Mouse (Mus musculus) limb, embryonic 11.5 days (tissue): ENCODE data around the gene Rgs3. TPM values are rescaled to one million over a fixed set of nuclear protein-coding genes. Genes with fewer than 3 reads are reported as not detected.

Source experiments
- ATAC-seq: fragments of 200-750 bp; cut with Nextera tagmentation; 2 replicates; pipeline ENCODE4 v1.8.0; 2017; ENCODE audit warnings: low read depth; ENCODE audit not compliant: insufficient number of reproducible peaks, low FRiP score, low TSS enrichment
- DNase-seq: peaks from one replicate; pipeline ENCODE4 v3.0.0-alpha.2; 2015; ENCODE audit warnings: low spot score
- H3K27ac ChIP-seq: fragments of 300-500 bp; sonication (generic); replicated peaks from 2 replicates; pipeline ENCODE4 v1.5.1; 2014; ENCODE audit warnings: low read depth, mild to moderate bottlenecking, low read length
- H3K27me3 ChIP-seq: fragments of 300-500 bp; sonication (generic); 2 replicates; pipeline ENCODE4 v1.6.1; 2014; ENCODE audit warnings: mild to moderate bottlenecking, low read length, mixed read lengths; ENCODE audit not compliant: control insufficient read depth, insufficient read depth
- H3K36me3 ChIP-seq: fragments of 300-500 bp; sonication (generic); 2 replicates; pipeline ENCODE4 v1.6.1; 2014; ENCODE audit warnings: mild to moderate bottlenecking, low read length, moderate library complexity, mixed read lengths; ENCODE audit not compliant: control insufficient read depth, insufficient read depth
- H3K4me1 ChIP-seq: fragments of 300-500 bp; sonication (generic); 2 replicates; pipeline ENCODE4 v1.6.1; 2014; ENCODE audit warnings: low read length, mixed read lengths; ENCODE audit not compliant: control insufficient read depth, insufficient read depth
- H3K4me2 ChIP-seq: fragments of 300-500 bp; sonication (generic); 2 replicates; pipeline ENCODE4 v1.6.1; 2014; ENCODE audit warnings: low read depth, mild to moderate bottlenecking, moderate library complexity; ENCODE audit not compliant: severe bottlenecking
- H3K4me3 ChIP-seq: fragments of 300-500 bp; sonication (generic); 2 replicates; pipeline ENCODE4 v1.5.1; 2014; ENCODE audit warnings: low read depth, low read length
- H3K9ac ChIP-seq: fragments of 300-500 bp; sonication (generic); 2 replicates; pipeline ENCODE4 v1.6.1; 2014; ENCODE audit warnings: mild to moderate bottlenecking, low read length
- H3K9me3 ChIP-seq: fragments of 300-500 bp; sonication (generic); 2 replicates; pipeline ENCODE4 v1.6.1; 2016; ENCODE audit warnings: low read length; ENCODE audit not compliant: control insufficient read depth
- WGBS: fragments of 180-500 bp; shearing (Covaris S2); extraction: QIAGEN DNeasy Blood & Tissue Kit; methylation state at CpG from one replicate; pipeline ENCODE4 v1.1.7; 2014; 5-methylcytosine and 5-hydroxymethylcytosine counted together
- polyA plus RNA-seq: library from polyadenylated mRNA; unstranded; fragments of >200 nt; fragmentation: Nextera tagmentation; extraction: Ambion mirVana; gene quantifications from 2 replicates; pipeline ENCODE4 v1.2.1, GENCODE M21; 2014

Gene Rgs3
- polyA plus RNA-seq, 1 experiment from 2014 or later = 22.9 TPM

- peak; percentile 34 for DNase-seq
- H3K4me2 ChIP-seq = peak overlapping the region; percentile 18; the same call in 1 of the 2 replicates
- no peak overlapping the region for H3K27ac ChIP-seq
- peaks cover 15% of the 10 kb centered on the region for H3K4me1 ChIP-seq
- H3K4me3 ChIP-seq = no peak overlapping the region
- 21% methylated on average over 22 of the region's 22 CpGs for WGBS
- no peak overlapping the region for H3K9ac ChIP-seq
- no peak for ATAC-seq
- no peaks in the 10 kb centered on the region for H3K9me3 ChIP-seq
- no peaks in the 10 kb centered on the region for H3K36me3 ChIP-seq
- no peaks in the 10 kb centered on the region for H3K27me3 ChIP-seq
Observed at GRCm38 (mm10) chr4:62612601-62613501, 53.2 kb downstream of the Rgs3 start.

GRCm38 (mm10) chr4:62613646-62614365 lies 54.2 kb downstream of the Rgs3 start:
- Histone ChIP-seq H3K9ac (no peak overlapping the region), H3K4me3 (no peak overlapping the region), H3K27me3 (no peaks in the 10 kb centered on the region), H3K9me3 (no peaks in the 10 kb centered on the region), H3K27ac (no peak overlapping the region), H3K4me1 (peaks cover 15% of the 10 kb centered on the region), H3K4me2 (no peak overlapping the region), H3K36me3 (no peaks in the 10 kb centered on the region)
- 65% methylated on average over 13 of the region's 13 CpGs for WGBS
- ATAC-seq (no peak), DNase-seq (no peak)

GRCm38 (mm10) chr4:62617856-62618440 lies 58.3 kb downstream of the Rgs3 start:
- Histone ChIP-seq H3K27me3 (no peaks in the 10 kb centered on the region), H3K9ac (no peak overlapping the region), H3K4me2 (no peak overlapping the region), H3K4me3 (no peak overlapping the region), H3K36me3 (no peaks in the 10 kb centered on the region), H3K4me1 (peaks cover 20% of the 10 kb centered on the region), H3K27ac (no peak overlapping the region), H3K9me3 (no peaks in the 10 kb centered on the region)
- 75% methylated on average over 9 of the region's 9 CpGs for WGBS
- ATAC-seq (no peak), DNase-seq (no peak)

GRCm38 (mm10) chr4:62619232-62619964 lies 59.8 kb downstream of the Rgs3 start:
- Histone ChIP-seq H3K27ac (no peak overlapping the region), H3K4me1 (peaks cover 11% of the 10 kb centered on the region), H3K27me3 (no peaks in the 10 kb centered on the region), H3K36me3 (no peaks in the 10 kb centered on the region), H3K4me2 (no peak overlapping the region), H3K9ac (no peak overlapping the region), H3K4me3 (no peak overlapping the region), H3K9me3 (no peaks in the 10 kb centered on the region)
- whole genome bisulfite sequencing = 52% methylated on average over 16 of the region's 16 CpGs
- no peak for ATAC-seq
- peak; percentile 35 for DNase-seq

- Histone ChIP-seq H3K36me3 (no peaks in the 10 kb centered on the region), H3K9ac (no peak overlapping the region), H3K4me3 (no peak overlapping the region), H3K4me1 (peaks cover 15% of the 10 kb centered on the region), H3K9me3 (no peaks in the 10 kb centered on the region), H3K4me2 (no peak overlapping the region), H3K27ac (no peak overlapping the region), H3K27me3 (no peaks in the 10 kb centered on the region)
- no peak for ATAC-seq
- 94% methylated on average over 3 of the region's 3 CpGs for WGBS
- DNase-seq = no peak
Observed at GRCm38 (mm10) chr4:62619965-62620244, 60.3 kb downstream of the Rgs3 start.

- Histone ChIP-seq H3K4me3 (no peak overlapping the region), H3K27ac (no peak overlapping the region), H3K4me1 (peaks cover 26% of the 10 kb centered on the region)
Observed at GRCm38 (mm10) chr4:62621151-62621550, 61.5 kb downstream of the Rgs3 start.

GRCm38 (mm10) chr4:62621880-62622675 lies 62.4 kb downstream of the Rgs3 start:
- Histone ChIP-seq H3K4me2 (no peak overlapping the region), H3K4me3 (no peak overlapping the region), H3K9ac (no peak overlapping the region), H3K9me3 (no peaks in the 10 kb centered on the region), H3K27ac (no peak overlapping the region; the same call in 1 of the 2 replicates), H3K4me1 (peaks cover 34% of the 10 kb centered on the region), H3K36me3 (no peaks in the 10 kb centered on the region), H3K27me3 (no peaks in the 10 kb centered on the region)
- no peak for DNase-seq
- 62% methylated on average over 14 of the region's 14 CpGs for WGBS
- ATAC-seq = no peak

More at GRCm38 (mm10) chr4:62621151-62621550, 61.5 kb downstream of the Rgs3 start:
- Histone ChIP-seq H3K4me2 (no peak overlapping the region), H3K36me3 (no peaks in the 10 kb centered on the region), H3K27me3 (no peaks in the 10 kb centered on the region), H3K9ac (no peak overlapping the region), H3K9me3 (no peaks in the 10 kb centered on the region)
- ATAC-seq (no peak), DNase-seq (no peak)
- WGBS = 79% methylated on average over 9 of the region's 9 CpGs
